Mouse (Mus musculus) kidney, embryonic 14.5 days (tissue): ENCODE measurements around the gene Camta1. TPM values are rescaled to one million over a fixed set of nuclear protein-coding genes. Genes with fewer than 3 reads are reported as not detected.

Experiments
- ATAC-seq: fragments of 200-750 bp; cut with Nextera tagmentation; 2 replicates; pipeline ENCODE4 v1.8.0; 2017; ENCODE audit warnings: moderate number of reproducible peaks, mild to moderate bottlenecking, moderate TSS enrichment, moderate library complexity; ENCODE audit not compliant: low FRiP score, low TSS enrichment
- H3K27ac ChIP-seq: fragments of 300-500 bp; sonication (generic); 2 replicates; pipeline ENCODE4 v1.5.1; 2014; ENCODE audit warnings: low read depth, mild to moderate bottlenecking, low read length, moderate library complexity, mixed read lengths
- H3K27me3 ChIP-seq: fragments of 300-500 bp; sonication (generic); 2 replicates; pipeline ENCODE4 v1.6.1; 2014; ENCODE audit warnings: mild to moderate bottlenecking, low read length; ENCODE audit not compliant: control insufficient read depth, insufficient read depth
- H3K36me3 ChIP-seq: fragments of 300-500 bp; sonication (generic); 2 replicates; pipeline ENCODE4 v1.6.1; 2014; ENCODE audit warnings: low read length, mixed read lengths; ENCODE audit not compliant: control insufficient read depth, insufficient read depth
- H3K4me1 ChIP-seq: fragments of 300-500 bp; sonication (generic); 2 replicates; pipeline ENCODE4 v1.6.1; 2014; ENCODE audit warnings: low read length, mixed read lengths; ENCODE audit not compliant: control insufficient read depth, insufficient read depth
- H3K4me2 ChIP-seq: fragments of 300-500 bp; sonication (generic); replicated peaks from 2 replicates; pipeline ENCODE4 v1.6.1; 2014; ENCODE audit warnings: low read depth, mild to moderate bottlenecking, low read length
- H3K4me3 ChIP-seq: fragments of 300-500 bp; sonication (generic); 2 replicates; pipeline ENCODE4 v1.5.1; 2014; ENCODE audit warnings: mild to moderate bottlenecking, low read length
- H3K9ac ChIP-seq: fragments of 300-500 bp; sonication (generic); 2 replicates; pipeline ENCODE4 v1.6.1; 2014; ENCODE audit warnings: low read depth, mild to moderate bottlenecking, low read length, moderate library complexity
- H3K9me3 ChIP-seq: fragments of 300-500 bp; sonication (generic); 2 replicates; pipeline ENCODE4 v1.6.1; 2016; ENCODE audit warnings: low read length; ENCODE audit not compliant: control insufficient read depth
- WGBS: fragments of 180-500 bp; shearing (Covaris S2); extraction: QIAGEN DNeasy Blood & Tissue Kit; methylation state at CpG from one replicate; pipeline ENCODE4 v1.1.7; 2014; 5-methylcytosine and 5-hydroxymethylcytosine counted together
- polyA plus RNA-seq: library from polyadenylated mRNA; unstranded; fragments of >200 nt; fragmentation: Nextera tagmentation; extraction: Ambion mirVana; gene quantifications from 2 replicates; pipeline ENCODE4 v1.2.1, GENCODE M21; 2014

Camta1 gene
- polyA plus RNA-seq, 1 experiment from 2014 or later: 107 TPM

GRCm38 (mm10) chr4:151805685-151806084 lies 56.0 kb downstream of the Camta1 start:
- WGBS: 79% methylated on average over 4 of the region's 4 CpGs
- Histone ChIP-seq H3K27me3 (no peaks in the 10 kb centered on the region), H3K9ac (no peak overlapping the region), H3K4me1 (no peaks in the 10 kb centered on the region), H3K4me3 (no peak overlapping the region), H3K27ac (no peak overlapping the region), H3K4me2 (no peak overlapping the region), H3K36me3 (no peaks in the 10 kb centered on the region), H3K9me3 (no peaks in the 10 kb centered on the region)
- no peak for ATAC-seq

GRCm38 (mm10) chr4:151805046-151805445 lies 56.6 kb downstream of the Camta1 start:
- Histone ChIP-seq H3K9ac (no peak overlapping the region), H3K27me3 (no peaks in the 10 kb centered on the region), H3K27ac (no peak overlapping the region), H3K9me3 (no peaks in the 10 kb centered on the region), H3K4me3 (no peak overlapping the region), H3K36me3 (no peaks in the 10 kb centered on the region), H3K4me2 (no peak overlapping the region), H3K4me1 (no peaks in the 10 kb centered on the region)
- 88% methylated on average over 6 of the region's 6 CpGs for WGBS
- no peak for ATAC-seq

GRCm38 (mm10) chr4:151804208-151804607 lies 57.5 kb downstream of the Camta1 start:
- Histone ChIP-seq H3K27me3 (no peaks in the 10 kb centered on the region), H3K4me3 (no peak overlapping the region), H3K4me1 (no peaks in the 10 kb centered on the region), H3K27ac (no peak overlapping the region), H3K36me3 (no peaks in the 10 kb centered on the region), H3K9me3 (no peaks in the 10 kb centered on the region), H3K4me2 (no peak overlapping the region), H3K9ac (no peak overlapping the region)
- no peak for ATAC-seq
- 94% methylated on average over 2 of the region's 2 CpGs for WGBS

GRCm38 (mm10) chr4:151798630-151799029 lies 63.0 kb downstream of the Camta1 start:
- no peak for ATAC-seq

GRCm38 (mm10) chr4:151793694-151794093 lies 68.0 kb downstream of the Camta1 start:
- ATAC-seq: no peak
- H3K4me3 ChIP-seq: no peak overlapping the region
- no peak overlapping the region for H3K27ac ChIP-seq
- no peaks in the 10 kb centered on the region for H3K9me3 ChIP-seq
- no peaks in the 10 kb centered on the region for H3K4me1 ChIP-seq
- no peak overlapping the region for H3K4me2 ChIP-seq
- H3K27me3 ChIP-seq: no peaks in the 10 kb centered on the region
- no peak overlapping the region for H3K9ac ChIP-seq
- H3K36me3 ChIP-seq: peaks cover 13% of the 10 kb centered on the region
- 92% methylated on average over 5 of the region's 5 CpGs for WGBS

More at GRCm38 (mm10) chr4:151798630-151799029, 63.0 kb downstream of the Camta1 start:
- no peaks in the 10 kb centered on the region for H3K27me3 ChIP-seq
- no peaks in the 10 kb centered on the region for H3K4me1 ChIP-seq
- WGBS: 53% methylated on average over 2 of the region's 2 CpGs
- no peak overlapping the region for H3K4me2 ChIP-seq
- H3K9me3 ChIP-seq: no peaks in the 10 kb centered on the region
- H3K4me3 ChIP-seq: no peak overlapping the region
- H3K9ac ChIP-seq: no peak overlapping the region
- H3K27ac ChIP-seq: no peak overlapping the region
- no peaks in the 10 kb centered on the region for H3K36me3 ChIP-seq

GRCm38 (mm10) chr4:151786946-151787705 lies 74.5 kb downstream of the Camta1 start:
- Histone ChIP-seq H3K27me3 (no peaks in the 10 kb centered on the region), H3K9me3 (no peaks in the 10 kb centered on the region), H3K4me3 (no peak overlapping the region), H3K4me2 (no peak overlapping the region), H3K36me3 (peaks cover 13% of the 10 kb centered on the region), H3K9ac (no peak overlapping the region), H3K4me1 (no peaks in the 10 kb centered on the region), H3K27ac (no peak overlapping the region)
- no peak for ATAC-seq
- WGBS: 86% methylated on average over 16 of the region's 16 CpGs

- no peak for ATAC-seq
- no peaks in the 10 kb centered on the region; the same call in 1 of the 2 replicates for H3K36me3 ChIP-seq
Measured at GRCm38 (mm10) chr4:151780511-151780910, 81.2 kb downstream of the Camta1 start.

GRCm38 (mm10) chr4:151779962-151780459 lies 81.7 kb downstream of the Camta1 start:
- no peak overlapping the region for H3K4me3 ChIP-seq

More at GRCm38 (mm10) chr4:151780511-151780910, 81.2 kb downstream of the Camta1 start:
- WGBS: 79% methylated on average over 6 of the region's 6 CpGs
- no peak overlapping the region for H3K9ac ChIP-seq
- no peaks in the 10 kb centered on the region for H3K9me3 ChIP-seq
- no peak overlapping the region for H3K27ac ChIP-seq
- no peak overlapping the region for H3K4me2 ChIP-seq
- no peak overlapping the region for H3K4me3 ChIP-seq
- no peaks in the 10 kb centered on the region for H3K27me3 ChIP-seq
- H3K4me1 ChIP-seq: no peaks in the 10 kb centered on the region

GRCm38 (mm10) chr4:151778511-151778910 lies 83.2 kb downstream of the Camta1 start:
- ATAC-seq: no peak

More at GRCm38 (mm10) chr4:151779962-151780459, 81.7 kb downstream of the Camta1 start:
- no peak for ATAC-seq
- H3K9me3 ChIP-seq: no peaks in the 10 kb centered on the region
- H3K36me3 ChIP-seq: no peaks in the 10 kb centered on the region; the same call in 1 of the 2 replicates
- no peak overlapping the region for H3K4me2 ChIP-seq
- H3K9ac ChIP-seq: no peak overlapping the region
- 80% methylated on average over 12 of the region's 12 CpGs for WGBS
- H3K4me1 ChIP-seq: no peaks in the 10 kb centered on the region
- H3K27me3 ChIP-seq: no peaks in the 10 kb centered on the region
- no peak overlapping the region for H3K27ac ChIP-seq

More at GRCm38 (mm10) chr4:151778511-151778910, 83.2 kb downstream of the Camta1 start:
- 82% methylated on average over 4 of the region's 4 CpGs for WGBS
- H3K27ac ChIP-seq: no peak overlapping the region
- no peaks in the 10 kb centered on the region for H3K9me3 ChIP-seq
- H3K4me1 ChIP-seq: no peaks in the 10 kb centered on the region
- no peak overlapping the region for H3K9ac ChIP-seq
- no peak overlapping the region for H3K4me3 ChIP-seq
- H3K4me2 ChIP-seq: no peak overlapping the region
- no peaks in the 10 kb centered on the region; the same call in 1 of the 2 replicates for H3K36me3 ChIP-seq
- H3K27me3 ChIP-seq: no peaks in the 10 kb centered on the region
